Mouse (Mus musculus) hindbrain, embryonic 11.5 days (tissue): ENCODE data around the gene Gpr173. TPM values are rescaled to one million over a fixed set of nuclear protein-coding genes. Genes with fewer than 3 reads are reported as not detected.

Source experiments
- ATAC-seq: fragments of 200-750 bp; cut with Nextera tagmentation; 2 replicates; pipeline ENCODE4 v1.8.0; 2017; ENCODE audit warnings: mild to moderate bottlenecking, moderate TSS enrichment, moderate library complexity; ENCODE audit not compliant: low FRiP score
- DNase-seq: peaks from one replicate; pipeline ENCODE4 v3.0.0-alpha.2; 2015; ENCODE audit warnings: low spot score
- H3K27ac ChIP-seq: fragments of 300-500 bp; sonication (generic); 2 replicates; pipeline ENCODE4 v1.5.1; 2014; ENCODE audit warnings: mild to moderate bottlenecking, low read depth, low read length
- H3K27me3 ChIP-seq: fragments of 300-500 bp; sonication (generic); 2 replicates; pipeline ENCODE4 v1.6.1; 2014; ENCODE audit warnings: mild to moderate bottlenecking, low read length, moderate library complexity, mixed read lengths; ENCODE audit not compliant: control insufficient read depth, insufficient read depth
- H3K36me3 ChIP-seq: fragments of 300-500 bp; sonication (generic); 2 replicates; pipeline ENCODE4 v1.6.1; 2014; ENCODE audit warnings: mild to moderate bottlenecking, low read length, moderate library complexity, mixed read lengths; ENCODE audit not compliant: control insufficient read depth, insufficient read depth
- H3K4me1 ChIP-seq: fragments of 300-500 bp; sonication (generic); replicated peaks from 2 replicates; pipeline ENCODE4 v1.6.1; 2014; ENCODE audit warnings: low read length, mixed read lengths; ENCODE audit not compliant: control insufficient read depth, insufficient read depth
- H3K4me2 ChIP-seq: fragments of 300-500 bp; sonication (generic); replicated peaks from 2 replicates; pipeline ENCODE4 v1.6.1; 2014; ENCODE audit warnings: mild to moderate bottlenecking, low read depth, low read length
- H3K4me3 ChIP-seq: fragments of 300-500 bp; sonication (generic); 2 replicates; pipeline ENCODE4 v1.5.1; 2014; ENCODE audit warnings: low read depth, low read length
- H3K9ac ChIP-seq: fragments of 300-500 bp; sonication (generic); 2 replicates; pipeline ENCODE4 v1.6.1; 2014; ENCODE audit warnings: low read depth, low read length
- H3K9me3 ChIP-seq: fragments of 300-500 bp; sonication (generic); 2 replicates; pipeline ENCODE4 v1.6.1; 2016; ENCODE audit warnings: low read length; ENCODE audit not compliant: control insufficient read depth
- WGBS: fragments of 180-500 bp; shearing (Covaris S2); extraction: QIAGEN DNeasy Blood & Tissue Kit; methylation state at CpG from one replicate; pipeline ENCODE4 v1.1.7; 2014; 5-methylcytosine and 5-hydroxymethylcytosine counted together
- polyA plus RNA-seq: library from polyadenylated mRNA; unstranded; fragments of >200 nt; fragmentation: Nextera tagmentation; extraction: Ambion mirVana; gene quantifications from 2 replicates; pipeline ENCODE4 v1.2.1, GENCODE M21; 2014

Gene Gpr173
- polyA plus RNA-seq, 1 experiment from 2014 or later = 4.7 TPM

DNA sequence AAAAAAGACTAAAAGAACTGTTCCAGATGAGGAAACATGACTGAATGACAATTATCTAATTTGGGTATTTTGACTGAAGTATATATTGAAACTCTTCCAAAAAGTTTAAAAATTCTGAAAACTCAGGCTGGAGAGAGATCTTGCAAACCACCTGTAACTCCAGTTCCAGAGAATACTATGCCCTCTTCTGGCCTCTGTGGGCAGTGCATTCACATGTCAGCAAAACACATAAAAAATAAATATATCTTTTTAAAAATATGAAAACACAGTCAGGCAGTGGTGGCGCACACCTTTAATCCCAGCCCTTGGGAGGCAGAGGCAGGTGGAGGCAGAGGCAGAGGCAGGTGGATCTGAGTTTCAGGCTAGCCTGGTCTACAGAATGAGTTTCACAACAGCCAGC lies 44.9 kb downstream of the Gpr173 start:
- no peak for DNase-seq
- WGBS = 90% methylated on average over 1 of the region's 1 CpGs
- Histone ChIP-seq H3K27ac (no peak overlapping the region), H3K4me2 (no peak overlapping the region), H3K36me3 (no peaks in the 10 kb centered on the region), H3K9ac (no peak overlapping the region), H3K27me3 (peaks cover 21% of the 10 kb centered on the region), H3K4me3 (no peak overlapping the region), H3K9me3 (no peaks in the 10 kb centered on the region), H3K4me1 (no peaks in the 10 kb centered on the region)
- ATAC-seq = no peak

DNA sequence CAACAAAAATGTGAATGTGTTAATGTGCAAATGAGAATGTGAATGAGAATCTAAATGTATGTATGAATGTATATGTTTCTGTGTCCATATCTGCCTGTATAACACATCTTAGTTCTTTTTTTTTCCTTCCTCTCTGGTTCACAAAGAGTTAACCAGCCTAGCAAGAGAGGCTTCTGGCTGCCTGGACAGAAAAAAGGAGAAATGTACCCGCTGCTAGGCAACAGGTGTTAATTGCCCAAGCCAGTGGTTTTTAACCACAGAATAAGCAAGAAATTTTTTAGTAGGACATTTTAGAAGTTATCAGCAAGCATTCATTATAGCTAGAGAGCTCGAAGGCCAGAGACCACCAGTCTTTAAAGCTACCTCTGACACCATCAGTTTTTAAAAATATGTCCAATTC lies 45.7 kb downstream of the Gpr173 start:
- H3K4me3 ChIP-seq = no peak overlapping the region
- H3K27ac ChIP-seq = no peak overlapping the region
- DNase-seq (no peak), ATAC-seq (no peak)
- H3K4me1 ChIP-seq = no peaks in the 10 kb centered on the region
- no peaks in the 10 kb centered on the region for H3K36me3 ChIP-seq
- peaks cover 17% of the 10 kb centered on the region for H3K27me3 ChIP-seq
- H3K9ac ChIP-seq = no peak overlapping the region
- WGBS = 63% methylated on average over 2 of the region's 2 CpGs
- H3K4me2 ChIP-seq = no peak overlapping the region
- H3K9me3 ChIP-seq = no peaks in the 10 kb centered on the region

DNA sequence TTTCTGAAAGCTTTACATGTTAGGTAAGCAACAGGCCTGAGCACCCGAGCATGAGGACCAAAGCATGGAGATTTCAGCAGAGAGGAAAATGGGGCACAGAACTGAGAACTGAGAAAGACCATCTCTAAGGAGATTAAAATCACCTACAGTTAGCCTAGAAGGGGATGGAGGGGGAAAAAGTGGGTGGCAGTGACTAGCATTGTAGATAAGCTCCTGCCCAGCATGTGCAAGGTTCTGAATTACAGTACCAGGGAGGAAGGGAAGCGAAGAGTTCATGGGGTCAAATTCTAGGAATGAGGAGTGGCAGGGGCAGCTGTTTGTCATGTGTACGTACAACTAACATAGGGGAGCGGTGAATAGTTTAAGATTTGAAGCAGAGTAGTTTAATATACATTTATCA lies 48.0 kb downstream of the Gpr173 start:
- ATAC-seq = no peak

DNA sequence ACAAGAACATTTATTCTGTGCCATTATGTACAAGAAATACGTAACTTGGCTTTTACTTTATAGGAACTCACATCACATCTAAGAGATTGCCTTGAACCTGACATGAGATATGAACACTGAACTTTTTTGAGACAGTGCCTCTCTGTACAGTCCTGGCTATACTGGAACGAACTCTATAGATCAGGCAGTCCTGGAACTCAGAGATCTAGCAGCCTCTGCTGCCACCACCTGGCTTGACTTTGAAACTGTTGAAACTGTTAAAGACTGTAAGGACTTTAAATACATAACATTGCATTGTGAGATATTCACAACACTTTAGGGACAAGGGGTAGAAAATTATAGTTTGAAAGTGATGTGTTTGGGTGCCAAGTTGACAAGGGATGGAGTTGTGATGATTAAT lies 60.6 kb downstream of the Gpr173 start:
- peak; percentile 23 for DNase-seq
- WGBS = 70% methylated on average over 2 of the region's 2 CpGs
- peaks cover 2% of the 10 kb centered on the region; the same call in 1 of the 2 replicates for H3K27me3 ChIP-seq

More for the DNA sequence above, 48.0 kb downstream of the Gpr173 start:
- Histone ChIP-seq H3K9me3 (no peaks in the 10 kb centered on the region), H3K4me1 (no peaks in the 10 kb centered on the region), H3K36me3 (no peaks in the 10 kb centered on the region), H3K4me3 (no peak overlapping the region), H3K27ac (no peak overlapping the region), H3K27me3 (peaks cover 6% of the 10 kb centered on the region), H3K9ac (no peak overlapping the region), H3K4me2 (no peak overlapping the region)
- 86% methylated on average over 4 of the region's 4 CpGs for WGBS
- DNase-seq = no peak

DNA sequence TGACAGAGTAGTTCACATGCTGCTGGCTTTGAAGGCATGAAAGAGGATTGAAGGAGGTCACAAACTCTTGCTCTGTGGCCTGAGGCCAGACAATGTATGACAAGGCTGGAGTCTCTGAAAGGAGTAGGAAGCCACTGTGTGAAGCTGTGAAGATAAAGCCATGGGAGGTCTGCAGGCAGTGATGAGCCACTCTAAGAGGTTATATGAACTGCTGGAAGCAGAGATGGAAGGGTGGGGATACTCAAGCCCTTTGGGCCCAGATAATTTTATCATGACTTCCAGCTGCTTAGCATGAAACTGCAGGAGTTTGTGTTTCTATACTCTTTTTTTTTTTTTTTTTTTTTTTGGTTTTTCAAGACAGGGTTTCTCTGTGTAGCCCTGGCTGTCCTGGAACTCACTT lies 61.1 kb downstream of the Gpr173 start:
- Histone ChIP-seq H3K4me1 (no peaks in the 10 kb centered on the region), H3K9ac (no peak overlapping the region), H3K27ac (no peak overlapping the region), H3K4me3 (no peak overlapping the region), H3K36me3 (no peaks in the 10 kb centered on the region), H3K9me3 (no peaks in the 10 kb centered on the region), H3K4me2 (no peak overlapping the region), H3K27me3 (peaks cover 2% of the 10 kb centered on the region; the same call in 1 of the 2 replicates)
- DNase-seq = no peak
- ATAC-seq = no peak

More for the DNA sequence above, 60.6 kb downstream of the Gpr173 start:
- Histone ChIP-seq H3K9me3 (no peaks in the 10 kb centered on the region), H3K4me1 (no peaks in the 10 kb centered on the region), H3K4me2 (no peak overlapping the region), H3K36me3 (no peaks in the 10 kb centered on the region), H3K4me3 (no peak overlapping the region), H3K27ac (no peak overlapping the region), H3K9ac (no peak overlapping the region)
- ATAC-seq = no peak

DNA sequence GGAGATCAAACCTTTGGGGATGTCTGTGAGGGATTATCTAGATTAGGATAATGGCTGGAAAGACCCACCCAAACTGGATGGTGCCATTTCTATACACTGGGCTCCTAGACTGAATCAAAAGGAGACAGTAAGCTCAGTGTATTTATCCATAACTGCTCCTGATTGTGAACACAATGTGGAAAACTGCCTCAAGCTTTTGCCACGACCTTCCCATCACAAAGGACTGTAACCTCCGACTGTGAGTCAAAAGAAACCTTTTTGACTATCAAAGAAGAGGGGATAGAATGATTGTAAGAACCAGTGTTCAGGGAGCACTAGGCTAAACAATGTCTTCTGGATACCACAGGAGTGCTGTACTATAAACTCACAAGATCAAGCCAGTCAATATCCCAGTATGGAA lies 62.3 kb downstream of the Gpr173 start:
- Histone ChIP-seq H3K36me3 (no peaks in the 10 kb centered on the region), H3K9ac (no peak overlapping the region), H3K27me3 (peaks cover 2% of the 10 kb centered on the region; the same call in 1 of the 2 replicates), H3K27ac (no peak overlapping the region), H3K4me3 (no peak overlapping the region), H3K4me1 (no peaks in the 10 kb centered on the region), H3K9me3 (no peaks in the 10 kb centered on the region), H3K4me2 (no peak overlapping the region)
- no peak for DNase-seq
- 71% methylated on average over 2 of the region's 2 CpGs for WGBS
- no peak for ATAC-seq

Other genes with a start within 250 kb of the Gpr173 start
- 1.9 and 2.0 TPM in 2 replicates for gene Iqsec2, start 224.4 kb downstream of the Gpr173 start, polyA plus RNA-seq
- 29.6 and 44.4 TPM in 2 replicates for gene Kdm5c, start 135.7 kb downstream of the Gpr173 start, polyA plus RNA-seq
- gene Kantr, start 41.2 kb downstream of the Gpr173 start, polyA plus RNA-seq = 15.5 and 16.2 TPM in 2 replicates
- 29.4 and 38.5 TPM in 2 replicates for gene Tspyl2, start 26.3 kb downstream of the Gpr173 start, polyA plus RNA-seq
- not detected in 2 replicates for gene Cldn34a, start 194.6 kb upstream of the Gpr173 start, polyA plus RNA-seq